Mouse (Mus musculus) ovary, adult 18-20 months (tissue): ENCODE results near the gene Prodh2.

ENCODE experiments used
- DNase-seq: peaks from one replicate; pipeline ENCODE4 v3.0.0; 2022; ENCODE audit warnings: low spot score, mixed read lengths

Gene Prodh2

GRCm38 (mm10) chr7:30549880-30550279 is 56.5 kb downstream of the Prodh2 start:
- no peak for DNase-seq

GRCm38 (mm10) chr7:30550603-30551002 is 57.2 kb downstream of the Prodh2 start:
- no peak for DNase-seq

GRCm38 (mm10) chr7:30551445-30552101 is 58.2 kb downstream of the Prodh2 start:
- DNase-seq = no peak

- DNase-seq = peak; percentile 96
Measured at GRCm38 (mm10) chr7:30552102-30553020, 58.9 kb downstream of the Prodh2 start, which contains the start of the genes Hspb6 and Proser3. Gene Hspb6 (plus strand): TSS chr7:30552178. Gene Proser3 (minus strand): TSS chr7:30552299.

- DNase-seq = no peak
Measured at GRCm38 (mm10) chr7:30553021-30553589, 59.7 kb downstream of the Prodh2 start.

GRCm38 (mm10) chr7:30553810-30554584 is 60.6 kb downstream of the Prodh2 start:
- DNase-seq = no peak

GRCm38 (mm10) chr7:30556894-30557536 is 63.6 kb downstream of the Prodh2 start:
- no peak for DNase-seq

- DNase-seq = no peak
Measured at GRCm38 (mm10) chr7:30557901-30558514, 64.6 kb downstream of the Prodh2 start.

GRCm38 (mm10) chr7:30558656-30559442 is 65.4 kb downstream of the Prodh2 start:
- DNase-seq = no peak

GRCm38 (mm10) chr7:30559443-30559954 is 66.1 kb downstream of the Prodh2 start, which contains the start of gene Lin37:
Gene Lin37 (minus strand): TSS chr7:30559838.
- DNase-seq = peak; percentile 98

GRCm38 (mm10) chr7:30560296-30560695 is 66.9 kb downstream of the Prodh2 start:
- DNase-seq = no peak

- no peak for DNase-seq
Measured at GRCm38 (mm10) chr7:30562526-30563116, 69.2 kb downstream of the Prodh2 start.
